Mouse (Mus musculus) bone marrow macrophage, adult 2 months (primary cell): Measurements from ENCODE around the gene Slc25a16.

ENCODE experiments used
- CTCF ChIP-seq: IDR thresholded peaks from 2 replicates; pipeline ENCODE4 v1.5.1; 2012; ENCODE audit warnings: low read depth, mild to moderate bottlenecking, low read length, moderate library complexity
- POLR2A ChIP-seq: IDR thresholded peaks from 2 replicates; pipeline ENCODE4 v1.6.1; 2012; ENCODE audit warnings: mild to moderate bottlenecking, low read depth, low read length, borderline replicate concordance

DNA sequence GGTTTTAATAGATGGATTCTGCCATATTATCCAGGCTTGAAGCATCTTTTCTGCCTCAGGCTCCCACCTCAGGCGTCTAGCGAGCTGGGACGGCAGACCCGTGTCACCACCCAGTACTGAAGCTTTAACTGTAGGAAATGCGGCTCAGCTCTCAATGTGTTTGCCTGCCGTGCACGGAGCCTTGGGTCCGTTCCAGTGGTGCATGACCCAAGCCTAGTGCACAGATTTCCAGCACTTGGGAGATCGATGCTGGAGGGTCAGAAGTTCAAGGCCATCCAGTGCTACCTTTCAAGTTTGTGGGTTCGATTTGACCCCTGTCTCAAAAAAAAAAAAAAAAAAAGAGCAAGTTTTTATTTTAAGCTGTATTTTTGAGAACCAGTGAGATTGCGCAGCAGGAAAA is 45.4 kb downstream of the Slc25a16 start:
- no peak for TF ChIP-seq CTCF
- no peak for TF ChIP-seq POLR2A
